Mouse (Mus musculus) midbrain, embryonic 13.5 days (tissue): ENCODE measurements at regions not wholly inside any gene's neighbourhood (a gene's known extent, or its start where the extent isn't known, plus 50 kb on each side); places are given as distances from the start of the nearest gene placed in this dataset.

Experiments used
- ATAC-seq: fragments of 200-750 bp; cut with Nextera tagmentation; 2 replicates; pipeline ENCODE4 v1.8.0; 2017; ENCODE audit warnings: mild to moderate bottlenecking, moderate TSS enrichment, moderate library complexity
- H3K27ac ChIP-seq: fragments of 300-500 bp; sonication (generic); 2 replicates; pipeline ENCODE4 v1.5.1; 2015; ENCODE audit warnings: inconsistent platforms, mild to moderate bottlenecking, moderate library complexity
- H3K27me3 ChIP-seq: fragments of 300-500 bp; sonication (generic); 2 replicates; pipeline ENCODE4 v1.6.1; 2015; ENCODE audit warnings: mild to moderate bottlenecking, inconsistent platforms
- H3K36me3 ChIP-seq: fragments of 300-500 bp; sonication (generic); 2 replicates; pipeline ENCODE4 v1.6.1; 2015; ENCODE audit warnings: mild to moderate bottlenecking, inconsistent platforms
- H3K4me1 ChIP-seq: fragments of 300-500 bp; sonication (generic); replicated peaks from 2 replicates; pipeline ENCODE4 v1.6.1; 2015; ENCODE audit warnings: inconsistent platforms
- H3K4me2 ChIP-seq: fragments of 300-500 bp; sonication (generic); replicated peaks from 2 replicates; pipeline ENCODE4 v1.6.1; 2015; ENCODE audit warnings: moderate library complexity, mild to moderate bottlenecking, inconsistent platforms
- H3K4me3 ChIP-seq: fragments of 300-500 bp; sonication (generic); replicated peaks from 2 replicates; pipeline ENCODE4 v1.5.1; 2015; ENCODE audit warnings: mild to moderate bottlenecking, inconsistent platforms
- H3K9ac ChIP-seq: fragments of 300-500 bp; sonication (generic); replicated peaks from 2 replicates; pipeline ENCODE4 v1.6.1; 2015; ENCODE audit warnings: mild to moderate bottlenecking, inconsistent platforms
- H3K9me3 ChIP-seq: fragments of 300-500 bp; sonication (generic); 2 replicates; pipeline ENCODE4 v1.6.1; 2016; ENCODE audit warnings: mild to moderate bottlenecking, inconsistent platforms
- WGBS: fragments of 180-500 bp; shearing (Covaris S2); methylation state at CpG from one replicate; pipeline ENCODE4 v1.1.7; 2015; 5-methylcytosine and 5-hydroxymethylcytosine counted together

DNA sequence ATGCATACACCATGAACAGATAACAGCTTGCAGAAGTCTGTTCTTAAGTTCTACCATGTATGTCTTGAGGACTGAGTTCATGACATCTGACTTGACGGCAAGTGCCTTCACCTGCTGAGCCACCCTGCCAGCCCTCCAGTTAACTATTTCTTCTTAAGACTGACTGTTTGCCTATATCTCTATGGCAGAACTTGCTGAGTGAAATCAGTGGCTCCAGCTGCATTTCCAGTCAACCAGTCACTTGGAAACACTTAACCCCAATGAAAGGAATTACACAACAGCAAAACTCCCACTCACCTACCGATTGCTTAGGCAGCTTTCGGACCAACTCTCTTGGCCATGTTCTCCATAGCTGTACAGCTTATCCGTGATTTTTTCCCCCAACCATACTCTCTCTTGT is 64.8 kb upstream of the Daam1 start:
- 93% methylated on average over 4 of the region's 4 CpGs for WGBS

GRCm38 (mm10) chr12:71766636-71767035 is 64.2 kb upstream of the Daam1 start:
- H3K9me3 ChIP-seq, result 0 out of 2 replicates have a peak, but pooled peaks cover 3% of the 10 kb centered on the region
- no peak overlapping the region for H3K27ac ChIP-seq
- no peak overlapping the region for H3K9ac ChIP-seq
- H3K27me3 ChIP-seq, result 0 out of 2 replicates have a peak, but pooled peaks cover 4% of the 10 kb centered on the region
- H3K4me3 ChIP-seq, result no peak overlapping the region
- H3K4me1 ChIP-seq, result peaks cover 6% of the 10 kb centered on the region; the same call in 1 of the 2 replicates
- 97% methylated on average over 1 of the region's 1 CpGs for WGBS
- no peak overlapping the region for H3K4me2 ChIP-seq
- no peaks in the 10 kb centered on the region for H3K36me3 ChIP-seq
- no peak for ATAC-seq

More for the DNA sequence above, 64.8 kb upstream of the Daam1 start:
- Histone ChIP-seq H3K9ac (no peak overlapping the region), H3K4me2 (no peak overlapping the region), H3K4me3 (no peak overlapping the region), H3K36me3 (no peaks in the 10 kb centered on the region), H3K4me1 (peaks cover 6% of the 10 kb centered on the region; the same call in 1 of the 2 replicates), H3K27ac (no peak overlapping the region), H3K27me3 (0 out of 2 replicates have a peak, but pooled peaks cover 4% of the 10 kb centered on the region), H3K9me3 (0 out of 2 replicates have a peak, but pooled peaks cover 3% of the 10 kb centered on the region)
- ATAC-seq, result no peak

DNA sequence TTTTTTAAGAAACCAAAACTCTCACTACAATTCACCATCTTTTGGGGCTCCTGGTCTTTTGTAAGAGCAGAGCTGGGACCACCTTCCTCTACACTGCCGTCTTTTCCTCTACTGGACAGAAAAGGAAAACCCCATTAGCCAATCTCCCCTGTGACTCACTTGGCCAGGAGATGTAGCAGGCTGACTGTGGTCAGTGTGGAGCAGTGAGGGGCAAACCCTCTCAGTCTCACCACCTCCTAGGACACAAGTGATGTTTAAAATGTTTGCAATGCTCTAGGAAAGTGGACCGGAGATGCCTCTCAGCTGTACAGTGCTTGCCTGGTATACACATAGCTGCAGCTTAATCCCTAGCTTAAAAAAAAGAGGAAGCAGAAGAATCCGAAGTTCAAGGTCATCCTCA is 63.0 kb upstream of the Daam1 start:
- no peak overlapping the region for H3K27ac ChIP-seq
- no peak overlapping the region for H3K9ac ChIP-seq
- no peak for ATAC-seq
- 0 out of 2 replicates have a peak, but pooled peaks cover 3% of the 10 kb centered on the region for H3K9me3 ChIP-seq
- H3K4me1 ChIP-seq, result peaks cover 6% of the 10 kb centered on the region; the same call in 1 of the 2 replicates
- WGBS, result 46% methylated on average over 3 of the region's 3 CpGs
- no peaks in the 10 kb centered on the region for H3K36me3 ChIP-seq
- no peak overlapping the region for H3K4me2 ChIP-seq
- H3K27me3 ChIP-seq, result 0 out of 2 replicates have a peak, but pooled peaks cover 4% of the 10 kb centered on the region
- H3K4me3 ChIP-seq, result no peak overlapping the region

GRCm38 (mm10) chr12:71768471-71768870 is 62.4 kb upstream of the Daam1 start:
- ATAC-seq, result peak; percentile 48; the same call in 1 of the 2 replicates
- Histone ChIP-seq H3K4me1 (peaks cover 6% of the 10 kb centered on the region; the same call in 1 of the 2 replicates), H3K36me3 (no peaks in the 10 kb centered on the region), H3K4me3 (peak overlapping the region; percentile 11; the same call in 1 of the 2 replicates), H3K27ac (no peak overlapping the region), H3K9me3 (0 out of 2 replicates have a peak, but pooled peaks cover 3% of the 10 kb centered on the region), H3K27me3 (0 out of 2 replicates have a peak, but pooled peaks cover 4% of the 10 kb centered on the region), H3K9ac (no peak overlapping the region), H3K4me2 (peak overlapping the region; percentile 42)
- 4% methylated on average over 12 of the region's 12 CpGs for WGBS

GRCm38 (mm10) chr12:71768890-71769289 is 62.0 kb upstream of the Daam1 start:
- ATAC-seq, result no peak
- H3K4me3 ChIP-seq, result peak overlapping the region; percentile 11; the same call in 1 of the 2 replicates

GRCm38 (mm10) chr12:71769302-71769701 is 61.6 kb upstream of the Daam1 start:
- H3K27ac ChIP-seq, result no peak overlapping the region
- 0 out of 2 replicates have a peak, but pooled peaks cover 4% of the 10 kb centered on the region for H3K27me3 ChIP-seq
- H3K36me3 ChIP-seq, result no peaks in the 10 kb centered on the region
- peaks cover 6% of the 10 kb centered on the region; the same call in 1 of the 2 replicates for H3K4me1 ChIP-seq
- WGBS, result 68% methylated on average over 6 of the region's 6 CpGs
- H3K9ac ChIP-seq, result no peak overlapping the region
- H3K4me3 ChIP-seq, result no peak overlapping the region
- H3K9me3 ChIP-seq, result 0 out of 2 replicates have a peak, but pooled peaks cover 3% of the 10 kb centered on the region
- ATAC-seq, result no peak
- H3K4me2 ChIP-seq, result no peak overlapping the region

More at GRCm38 (mm10) chr12:71768890-71769289, 62.0 kb upstream of the Daam1 start:
- Histone ChIP-seq H3K4me2 (peak overlapping the region; percentile 42), H3K27ac (no peak overlapping the region), H3K4me1 (peaks cover 6% of the 10 kb centered on the region; the same call in 1 of the 2 replicates), H3K9me3 (0 out of 2 replicates have a peak, but pooled peaks cover 3% of the 10 kb centered on the region), H3K36me3 (no peaks in the 10 kb centered on the region), H3K27me3 (0 out of 2 replicates have a peak, but pooled peaks cover 4% of the 10 kb centered on the region), H3K9ac (no peak overlapping the region)
- 33% methylated on average over 9 of the region's 9 CpGs for WGBS

GRCm38 (mm10) chr12:71773891-71774290 is 57.0 kb upstream of the Daam1 start:
- Histone ChIP-seq H3K36me3 (no peaks in the 10 kb centered on the region), H3K4me2 (no peak overlapping the region), H3K4me1 (peaks cover 9% of the 10 kb centered on the region), H3K27ac (no peak overlapping the region), H3K27me3 (no peaks in the 10 kb centered on the region), H3K9ac (no peak overlapping the region), H3K9me3 (no peaks in the 10 kb centered on the region), H3K4me3 (no peak overlapping the region)
- ATAC-seq, result no peak
- 88% methylated on average over 9 of the region's 9 CpGs for WGBS

DNA sequence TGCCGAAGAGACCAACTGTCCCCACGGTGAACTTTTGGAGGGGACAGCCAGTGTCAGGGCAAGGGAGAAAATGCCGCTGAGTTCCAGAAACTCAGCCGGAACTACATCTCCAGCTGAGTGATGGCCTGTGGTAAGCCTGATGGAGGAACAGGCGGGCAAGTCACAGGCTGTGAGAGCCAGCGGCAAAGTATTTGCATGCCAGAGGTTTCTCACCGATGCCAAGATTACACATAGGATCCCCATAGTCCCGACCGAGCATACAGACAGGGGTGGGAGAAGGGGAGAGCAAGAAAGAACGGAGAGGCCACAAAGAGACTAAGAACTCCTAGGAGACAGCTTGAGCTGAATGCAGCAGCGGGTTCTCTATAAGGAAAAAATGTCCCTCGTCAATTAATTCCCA is 55.8 kb upstream of the Daam1 start:
- ATAC-seq, result no peak
- no peaks in the 10 kb centered on the region for H3K36me3 ChIP-seq
- no peak overlapping the region for H3K9ac ChIP-seq
- H3K4me1 ChIP-seq, result peaks cover 7% of the 10 kb centered on the region
- no peaks in the 10 kb centered on the region for H3K9me3 ChIP-seq
- no peaks in the 10 kb centered on the region for H3K27me3 ChIP-seq
- no peak overlapping the region for H3K4me3 ChIP-seq
- 79% methylated on average over 12 of the region's 12 CpGs for WGBS
- H3K4me2 ChIP-seq, result no peak overlapping the region
- H3K27ac ChIP-seq, result no peak overlapping the region

DNA sequence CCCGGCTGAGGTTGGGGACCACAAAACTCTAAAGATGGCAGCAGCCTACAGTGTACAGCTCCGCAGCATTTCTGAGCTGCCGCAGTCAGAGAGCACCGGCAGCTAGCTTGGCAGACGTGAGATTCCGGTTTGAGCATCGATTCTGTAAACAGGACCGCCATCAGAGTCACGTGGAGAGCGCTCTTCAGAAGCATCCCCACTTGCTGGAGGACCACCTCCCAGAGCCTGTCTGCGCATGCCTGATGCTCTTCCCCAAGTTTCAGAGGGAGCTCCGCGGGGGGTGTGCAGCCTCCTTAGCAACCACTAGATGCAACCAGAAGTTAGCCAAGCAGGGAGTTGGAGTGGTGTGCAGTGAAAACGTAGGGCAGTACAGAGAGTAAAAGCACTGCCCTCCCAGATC is 52.7 kb upstream of the Daam1 start:
- WGBS, result 44% methylated on average over 14 of the region's 14 CpGs
- Histone ChIP-seq H3K27ac (no peak overlapping the region), H3K27me3 (no peaks in the 10 kb centered on the region), H3K9ac (0 out of 2 replicates have a peak overlapping the region, but pooled peaks have one; percentile 14), H3K4me2 (peak overlapping the region; percentile 43), H3K4me3 (no peak overlapping the region; the same call in 1 of the 2 replicates), H3K9me3 (no peaks in the 10 kb centered on the region), H3K4me1 (peaks cover 7% of the 10 kb centered on the region), H3K36me3 (no peaks in the 10 kb centered on the region)
- ATAC-seq, result peak; percentile 37; the same call in 1 of the 2 replicates

GRCm38 (mm10) chr12:71778948-71779347 is 51.9 kb upstream of the Daam1 start:
- Histone ChIP-seq H3K27me3 (no peaks in the 10 kb centered on the region), H3K4me2 (no peak overlapping the region), H3K27ac (no peak overlapping the region), H3K9ac (no peak overlapping the region), H3K4me3 (no peak overlapping the region), H3K4me1 (peaks cover 7% of the 10 kb centered on the region), H3K9me3 (no peaks in the 10 kb centered on the region), H3K36me3 (no peaks in the 10 kb centered on the region)
- 87% methylated on average over 3 of the region's 3 CpGs for WGBS
- no peak for ATAC-seq

- H3K4me3 ChIP-seq, result no peak overlapping the region
- ATAC-seq, result no peak
- no peaks in the 10 kb centered on the region for H3K9me3 ChIP-seq
- no peak overlapping the region for H3K4me2 ChIP-seq
- H3K9ac ChIP-seq, result no peak overlapping the region
- no peaks in the 10 kb centered on the region for H3K27me3 ChIP-seq
- WGBS, result 60% methylated on average over 6 of the region's 6 CpGs
- peaks cover 7% of the 10 kb centered on the region for H3K4me1 ChIP-seq
- no peaks in the 10 kb centered on the region for H3K36me3 ChIP-seq
- H3K27ac ChIP-seq, result no peak overlapping the region
Measured at GRCm38 (mm10) chr12:71779418-71779817, 51.5 kb upstream of the Daam1 start.
